Mouse (Mus musculus) myocyte (in vitro differentiated cells): Measurements from ENCODE around the gene Disp1. TPM values are rescaled to one million over a fixed set of nuclear protein-coding genes. Genes with fewer than 3 reads are reported as not detected.

Source experiments
- H3K27me3 ChIP-seq: one replicate; pipeline ENCODE4 v1.6.1; 2011; ENCODE audit not compliant: control insufficient read depth, insufficient read depth, insufficient read length
- H3K36me3 ChIP-seq: one replicate; pipeline ENCODE4 v1.6.1; 2011; ENCODE audit not compliant: control insufficient read depth, insufficient read depth
- H3K4me2 ChIP-seq: one replicate; pipeline ENCODE4 v1.6.1; 2011; ENCODE audit warnings: low read depth, control low read depth
- H3K4me3 ChIP-seq: one replicate; pipeline ENCODE4 v1.5.1; 2011; ENCODE audit warnings: mild to moderate bottlenecking, control low read depth, moderate library complexity
- H3K79me2 ChIP-seq: one replicate; pipeline ENCODE4 v1.6.1; 2011; ENCODE audit not compliant: control insufficient read depth, insufficient read depth
- H3ac ChIP-seq: one replicate; pipeline ENCODE4 v1.6.1; 2011; ENCODE audit not compliant: control insufficient read depth, insufficient read length
- CEBPB ChIP-seq: IDR thresholded peaks from 2 replicates; pipeline ENCODE4 v1.6.1; 2011; ENCODE audit warnings: mild to moderate bottlenecking, moderate library complexity; ENCODE audit not compliant: poor library complexity, insufficient read depth, severe bottlenecking
- E2F4 ChIP-seq: IDR thresholded peaks from one replicate; pipeline ENCODE4 v1.6.1; 2011; ENCODE audit warnings: mild to moderate bottlenecking, control low read depth, moderate library complexity; ENCODE audit not compliant: insufficient read depth
- MAX ChIP-seq: IDR thresholded peaks from one replicate; pipeline ENCODE4 v1.6.1; 2011; ENCODE audit warnings: low read depth, mild to moderate bottlenecking, control low read depth
- MYOD1 ChIP-seq, 3 experiments: IDR thresholded peaks; one replicate each; pipeline ENCODE4 v1.6.1; 2011; ENCODE audit warnings: control low read depth in 2 of 3, low read depth in 2 of 3, mild to moderate bottlenecking in 2 of 3, moderate library complexity in 1 of 3; ENCODE audit not compliant: insufficient read length in 2 of 3, control insufficient read depth in 1 of 3
- MYOG ChIP-seq, 3 experiments: IDR thresholded peaks; one replicate each; pipeline ENCODE4 v1.6.1; 2011; ENCODE audit warnings: control low read depth in 2 of 3, low read depth in 2 of 3, mild to moderate bottlenecking in 2 of 3; ENCODE audit not compliant: insufficient read length in 2 of 3, control insufficient read depth in 1 of 3, insufficient read depth in 1 of 3
- POLR2A ChIP-seq: IDR thresholded peaks from one replicate; pipeline ENCODE4 v1.6.1; 2011; ENCODE audit warnings: low read depth, mild to moderate bottlenecking, control low read depth, moderate library complexity; ENCODE audit not compliant: insufficient read length
- POLR2AphosphoS2 ChIP-seq: IDR thresholded peaks from one replicate; pipeline ENCODE4 v1.6.1; 2011; ENCODE audit warnings: low read depth, control low read depth; ENCODE audit not compliant: insufficient read length
- REST ChIP-seq: IDR thresholded peaks from one replicate; pipeline ENCODE4 v1.6.1; 2011; ENCODE audit warnings: mild to moderate bottlenecking, control low read depth, moderate library complexity; ENCODE audit not compliant: insufficient read depth, insufficient read length
- SRF ChIP-seq: IDR thresholded peaks from one replicate; pipeline ENCODE4 v1.6.1; 2011; ENCODE audit warnings: low read depth; ENCODE audit not compliant: control insufficient read depth, insufficient read length
- TCF12 ChIP-seq: IDR thresholded peaks from one replicate; pipeline ENCODE4 v1.6.1; 2011; ENCODE audit warnings: mild to moderate bottlenecking, control low read depth; ENCODE audit not compliant: poor library complexity, insufficient read depth, severe bottlenecking
- TCF3 ChIP-seq: IDR thresholded peaks from one replicate; pipeline ENCODE4 v1.6.1; 2011; ENCODE audit warnings: low read depth, control low read depth; ENCODE audit not compliant: insufficient read length
- USF1 ChIP-seq: IDR thresholded peaks from one replicate; pipeline ENCODE4 v1.6.1; 2011; ENCODE audit warnings: low read depth, mild to moderate bottlenecking, control low read depth, moderate library complexity
- polyA plus RNA-seq: library from polyadenylated mRNA; unstranded; fragments of >200 nt; fragmentation: generic; extraction: Trizol; gene quantifications from one replicate; pipeline ENCODE4 v1.2.1, GENCODE M21; 2012; ENCODE audit warnings: missing spikeins

The Disp1 gene
- polyA plus RNA-seq, 1 experiment = 23.5 TPM

- Histone ChIP-seq H3K36me3 (no peaks in the 10 kb centered on the region), H3ac (no peak overlapping the region), H3K79me2 (peaks cover 95% of the 10 kb centered on the region), H3K27me3 (no peaks in the 10 kb centered on the region), H3K4me2 (no peak overlapping the region), H3K4me3 (no peak overlapping the region)
- TF ChIP-seq E2F4 (no peak), MAX (no peak), TCF12 (no peak), USF1 (no peak), MYOG (IDR thresholded peaks at IDR 0.05; ENCODE audit: control insufficient read depth in 1 of 3, insufficient read depth in 1 of 3, insufficient read length in 2 of 3, low read depth in 2 of 3) (no peak), CEBPB (no peak), TCF3 (no peak), REST (no peak), POLR2A (no peak), POLR2AphosphoS2 (no peak), MYOD1 (IDR thresholded peaks at IDR 0.05; ENCODE audit: control insufficient read depth in 1 of 3, insufficient read length in 2 of 3, low read depth in 2 of 3) (no peak), SRF (no peak)
Observed at GRCm38 (mm10) chr1:183134427-183134826, 86.9 kb downstream of the Disp1 start.

DNA sequence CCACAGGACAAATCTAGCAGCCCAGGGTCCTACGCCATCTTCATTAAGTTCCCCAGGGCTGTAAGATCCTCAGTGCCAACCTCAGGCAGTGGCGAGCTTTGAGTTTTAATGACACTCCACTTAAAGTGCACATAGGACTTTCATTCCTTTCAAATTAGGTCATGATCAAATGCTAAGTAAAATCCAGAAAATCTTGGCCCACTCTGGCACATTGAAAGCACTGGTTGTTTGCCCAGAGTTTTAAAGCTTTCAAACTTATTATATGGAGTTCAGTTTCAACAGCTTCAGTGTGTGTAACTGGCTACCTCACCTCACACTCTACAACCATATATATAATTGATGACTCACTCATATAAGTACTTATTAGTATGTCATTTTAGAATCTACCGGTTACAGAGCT lies 87.9 kb downstream of the Disp1 start:
- Histone ChIP-seq H3K27me3 (no peaks in the 10 kb centered on the region), H3K4me3 (no peak overlapping the region), H3K79me2 (peaks cover 95% of the 10 kb centered on the region), H3K4me2 (no peak overlapping the region), H3ac (no peak overlapping the region), H3K36me3 (no peaks in the 10 kb centered on the region)
- TF ChIP-seq SRF = no peak

- H3K4me3 ChIP-seq = no peak overlapping the region
- no peaks in the 10 kb centered on the region for H3K27me3 ChIP-seq
- H3K4me2 ChIP-seq = no peak overlapping the region
- peaks cover 6% of the 10 kb centered on the region for H3K36me3 ChIP-seq
- TF ChIP-seq POLR2A = no peak
- TF ChIP-seq MAX = no peak
- no peak for TF ChIP-seq CEBPB
- TF ChIP-seq TCF3 = no peak
- TF ChIP-seq E2F4 = no peak
- TF ChIP-seq REST = no peak
- TF ChIP-seq MYOD1 (IDR thresholded peaks at IDR 0.05; ENCODE audit: control insufficient read depth in 1 of 3, insufficient read length in 2 of 3, low read depth in 2 of 3) = no peak
- TF ChIP-seq SRF = no peak
- TF ChIP-seq USF1 = no peak
- TF ChIP-seq POLR2AphosphoS2 = no peak
- no peak for TF ChIP-seq MYOG (IDR thresholded peaks at IDR 0.05; ENCODE audit: control insufficient read depth in 1 of 3, insufficient read depth in 1 of 3, insufficient read length in 2 of 3, low read depth in 2 of 3)
- no peak for TF ChIP-seq TCF12
- no peak overlapping the region for H3ac ChIP-seq
- peaks cover 97% of the 10 kb centered on the region for H3K79me2 ChIP-seq
Observed at GRCm38 (mm10) chr1:183127246-183127645, 94.1 kb downstream of the Disp1 start.

- H3ac ChIP-seq = no peak overlapping the region
- TF ChIP-seq POLR2A = no peak
- TF ChIP-seq MYOG (IDR thresholded peaks at IDR 0.05; ENCODE audit: control insufficient read depth in 1 of 3, insufficient read depth in 1 of 3, insufficient read length in 2 of 3, low read depth in 2 of 3) = no peak
- no peak for TF ChIP-seq USF1
- TF ChIP-seq TCF12 = no peak
- no peak for TF ChIP-seq TCF3
- TF ChIP-seq E2F4 = no peak
- TF ChIP-seq REST = no peak
- TF ChIP-seq SRF = no peak
- no peak for TF ChIP-seq MYOD1 (IDR thresholded peaks at IDR 0.05; ENCODE audit: control insufficient read depth in 1 of 3, insufficient read length in 2 of 3, low read depth in 2 of 3)
- TF ChIP-seq MAX = no peak
- peaks cover 6% of the 10 kb centered on the region for H3K36me3 ChIP-seq
- no peak overlapping the region for H3K4me2 ChIP-seq
- no peak overlapping the region for H3K4me3 ChIP-seq
- no peaks in the 10 kb centered on the region for H3K27me3 ChIP-seq
- peaks cover 96% of the 10 kb centered on the region for H3K79me2 ChIP-seq
Observed at GRCm38 (mm10) chr1:183123725-183124124, 97.6 kb downstream of the Disp1 start.

- peaks cover 5% of the 10 kb centered on the region for H3K36me3 ChIP-seq
- no peak overlapping the region for H3K4me3 ChIP-seq
- no peak overlapping the region for H3K4me2 ChIP-seq
- no peak overlapping the region for H3ac ChIP-seq
- H3K27me3 ChIP-seq = no peaks in the 10 kb centered on the region
- no peak for TF ChIP-seq POLR2A
- H3K79me2 ChIP-seq = peaks cover 78% of the 10 kb centered on the region
Observed at GRCm38 (mm10) chr1:183120341-183120923, 100.9 kb downstream of the Disp1 start.
